Mouse (Mus musculus): ENCODE data around the gene Eif4enif1. TPM values are rescaled to one million over a fixed set of nuclear protein-coding genes. Genes with fewer than 3 reads are reported as not detected.

The Eif4enif1 gene
- total RNA-seq (2023): 63.9 TPM

DNA sequence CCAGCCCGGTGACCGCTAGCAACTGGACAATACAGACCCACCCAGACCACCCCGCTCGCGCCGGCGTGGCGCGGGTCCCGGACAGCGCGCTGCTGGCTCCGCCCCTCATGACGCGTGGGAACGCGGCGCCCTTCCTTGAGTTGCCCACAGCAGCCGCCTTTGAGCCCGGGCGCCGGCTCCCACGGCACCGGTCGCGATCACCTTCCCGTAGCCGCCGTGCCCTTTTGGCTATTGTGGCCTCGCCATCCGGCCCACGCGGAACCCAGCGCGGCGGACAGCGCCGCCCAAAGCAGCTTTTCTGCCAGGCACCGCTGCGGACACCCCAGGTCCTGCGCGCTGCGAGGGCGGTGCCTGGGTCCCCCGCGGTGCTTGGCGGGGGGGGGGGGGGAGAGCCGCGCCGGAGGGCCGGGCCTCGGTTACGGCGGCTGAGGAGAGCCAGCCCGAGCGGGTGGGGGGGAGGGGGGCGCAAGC lies at the start of gene Eif4enif1:
Eif4enif1 (plus strand) TSS at position 162 of the 471 bp plus-strand sequence.

DNA sequence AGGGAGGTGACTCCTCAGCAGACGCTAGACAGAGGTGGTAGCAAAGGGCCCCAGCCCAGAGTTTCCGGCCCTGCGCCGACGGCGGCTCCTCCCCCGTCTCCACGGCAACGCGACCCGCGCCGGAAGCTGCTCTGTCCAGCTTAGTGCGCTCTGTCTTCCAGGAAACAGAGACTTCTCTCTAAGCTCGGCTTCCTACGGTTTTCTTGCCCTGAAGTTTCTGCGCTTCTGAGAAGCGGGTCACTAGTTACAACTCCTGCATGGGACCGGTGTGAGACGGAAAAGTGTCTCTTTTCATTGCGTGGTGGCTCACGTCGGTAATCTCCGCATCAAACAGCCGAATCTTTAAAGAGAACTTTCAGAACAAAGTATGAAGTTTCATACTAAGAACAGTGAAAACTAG lies 8.8 kb upstream of the Eif4enif1 start, which contains the start of gene Sfi1:
Sfi1 (minus strand) TSS at position 101 of the 400 bp plus-strand sequence.

DNA sequence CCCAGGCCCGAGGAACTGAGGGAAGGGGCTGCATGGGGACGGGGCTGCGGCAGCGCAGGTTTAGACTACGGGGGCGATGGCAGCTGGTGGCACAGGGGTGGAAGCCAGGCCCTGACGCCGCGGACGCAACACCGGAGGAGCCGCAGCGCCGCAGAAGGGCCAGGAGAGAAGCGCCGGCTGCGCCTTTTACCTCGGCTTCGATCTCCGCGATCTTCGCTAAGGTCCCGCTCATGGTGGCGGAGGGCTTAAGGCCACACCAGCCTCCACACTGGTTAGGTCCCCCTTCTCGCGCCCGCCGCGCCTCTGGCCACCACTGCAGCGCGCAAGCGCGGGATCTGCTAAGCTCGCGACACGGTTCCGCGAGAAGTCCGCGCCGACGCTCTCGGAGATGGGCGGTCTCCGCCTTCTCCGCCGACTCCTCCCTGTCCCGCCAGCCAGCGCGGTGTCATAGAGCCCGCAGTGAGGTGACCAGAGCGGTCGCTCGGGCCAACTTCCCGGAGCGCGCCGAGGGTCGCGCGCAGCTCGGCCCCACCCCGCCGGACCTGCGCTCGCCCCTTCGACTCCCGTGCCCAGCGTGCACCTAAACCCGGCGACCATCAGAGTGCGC lies 64.0 kb downstream of the Eif4enif1 start, which contains the start of gene Drg1:
Drg1 (minus strand) TSS at position 337 of the 607 bp plus-strand sequence.

DNA sequence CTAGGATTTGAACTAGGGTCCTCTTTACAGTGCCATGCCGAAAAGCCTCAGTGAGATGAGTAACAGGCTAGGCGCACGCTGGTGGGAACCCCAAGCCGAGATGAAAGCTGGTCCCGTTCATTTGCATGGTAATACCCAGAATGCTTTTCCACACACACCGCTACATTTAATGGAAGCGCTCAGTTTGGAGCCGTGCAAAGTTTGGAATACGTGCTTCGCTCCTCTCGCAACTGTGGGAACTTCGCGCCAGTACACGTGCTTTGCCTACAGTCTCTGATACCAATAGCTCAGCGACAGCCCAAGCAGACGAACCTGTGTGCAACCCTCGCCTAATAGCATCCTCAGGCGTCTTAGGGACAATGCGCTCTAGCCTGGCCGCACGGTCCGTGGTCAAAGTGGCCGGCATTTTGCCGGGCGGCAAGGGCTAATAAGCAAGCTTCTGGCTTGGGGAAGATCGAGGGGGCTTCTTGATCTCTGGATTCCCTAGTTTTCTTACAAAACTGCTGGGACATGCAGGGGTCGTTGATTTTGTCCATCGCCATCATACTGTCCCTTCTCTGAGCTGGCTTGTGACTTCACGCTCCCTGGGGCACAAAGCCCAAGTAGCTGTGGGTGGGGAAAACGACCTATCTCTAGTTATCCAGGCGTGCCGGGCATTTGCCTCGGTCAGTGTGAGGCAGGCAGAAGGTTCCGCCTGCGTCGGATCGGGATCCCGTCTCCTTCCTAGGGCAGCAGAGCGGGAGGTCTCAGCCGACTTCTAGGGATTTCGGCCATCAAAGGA lies 86.5 kb downstream of the Eif4enif1 start, which contains the start of gene Patz1:
Patz1 (plus strand) TSS at position 354 of the 781 bp plus-strand sequence.

Other genes starting within 250 kb of the Eif4enif1 start
- gene Sfi1, start 8.9 kb upstream of the Eif4enif1 start, total RNA-seq (2023): 216 TPM
- gene Drg1, start 64.0 kb downstream of the Eif4enif1 start, total RNA-seq (2023): 57.6 TPM
- gene Patz1, start 86.5 kb downstream of the Eif4enif1 start, total RNA-seq (2023): 68.6 TPM
- 374 TPM for gene Pik3ip1, start 128.0 kb downstream of the Eif4enif1 start, total RNA-seq (2023)
- 113 TPM for gene Limk2, start 206.8 kb downstream of the Eif4enif1 start, total RNA-seq (2023)
- 16.9 TPM for gene Rnf185, start 250.0 kb downstream of the Eif4enif1 start, total RNA-seq (2023)

Data from CD8-positive naive resting alpha-beta T cell, adult 57 days (primary cell).